8 mouse cellular contexts compared by ENCODE assay signal in the genomic region with DNA sequence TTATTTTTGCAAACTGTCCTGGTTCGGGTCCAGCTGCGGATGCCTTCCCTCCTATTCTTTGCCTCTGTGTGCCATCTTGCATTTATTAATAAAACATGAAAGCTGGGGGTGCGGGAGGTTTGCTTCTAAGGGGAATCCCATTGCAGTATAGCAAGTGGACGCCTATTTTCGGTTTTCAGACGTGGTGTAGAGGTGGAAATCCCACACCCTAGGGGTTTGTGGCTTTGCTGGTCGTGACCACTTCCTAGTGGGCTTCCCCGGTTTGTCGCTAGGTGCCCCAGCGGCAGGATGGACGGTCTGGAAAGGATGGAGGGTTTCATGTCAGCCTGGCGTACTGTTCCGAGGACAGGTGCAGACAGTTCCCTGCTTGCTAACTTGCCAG. TPM values are rescaled to one million over a fixed set of nuclear protein-coding genes. Genes with fewer than 3 reads are reported as not detected.
DNase-seq lines count a peak whose midpoint lies in the region; ATAC-seq lines count a peak whose summit lies in the region.

No protein-coding gene starts in this region.

- H3K9ac ChIP-seq in forebrain, embryonic 16.5 days (replicated peaks; ENCODE audit: low read depth, low read length): peak overlapping the region; percentile 92
- H3K9ac ChIP-seq in limb, embryonic 15.5 days: peak overlapping the region; percentile 75; the same call in 1 of the 2 replicates

- peak overlapping the region; percentile 37; the same call in 1 of the 2 replicates for H3K27ac ChIP-seq in forebrain, embryonic 16.5 days (ENCODE audit: low read length)
- H3K27ac ChIP-seq in limb, embryonic 15.5 days: no peak overlapping the region

- peaks cover 10% of the 10 kb centered on the region for H3K4me1 ChIP-seq in forebrain, embryonic 16.5 days (replicated peaks; ENCODE audit: control insufficient read depth, insufficient read depth, low read length)
- peaks cover 10% of the 10 kb centered on the region for H3K4me1 ChIP-seq in limb, embryonic 15.5 days

- peaks cover 5% of the 10 kb centered on the region for H3K27me3 ChIP-seq in forebrain, embryonic 16.5 days (replicated peaks; ENCODE audit: control insufficient read depth, insufficient read depth, low read length)
- peaks cover 38% of the 10 kb centered on the region for H3K27me3 ChIP-seq in limb, embryonic 15.5 days

- peak; percentile 83 for DNase-seq in cerebellum, adult 9-10 months
- no peak for DNase-seq in cerebellum, adult 11 months
- DNase-seq in ovary, postnatal 10 days (ENCODE audit: low spot score): peak; percentile 1
- DNase-seq in ovary, adult 18-20 months (ENCODE audit: low spot score): no peak
- no peak for DNase-seq in gastrocnemius, adult 18-20 months (ENCODE audit: low spot score)

- peak; percentile 24 for ATAC-seq in forebrain, embryonic 16.5 days
- no peak for ATAC-seq in limb, embryonic 15.5 days (ENCODE audit: insufficient number of reproducible peaks, low FRiP score, low TSS enrichment, low read depth)
- ATAC-seq in neutrophil, adult 5-6 weeks (ENCODE audit: extremely low read depth, insufficient number of reproducible peaks, low FRiP score, poor library complexity, severe bottlenecking): peak; percentile 56; the same call in 1 of the 2 replicates

- H3K9me3 ChIP-seq in forebrain, embryonic 16.5 days (ENCODE audit: control insufficient read depth, low read length): no peaks in the 10 kb centered on the region
- H3K9me3 ChIP-seq in limb, embryonic 15.5 days: no peaks in the 10 kb centered on the region

- peak overlapping the region; percentile 72 for H3K4me2 ChIP-seq in forebrain, embryonic 16.5 days (ENCODE audit: low read length)
- H3K4me2 ChIP-seq in limb, embryonic 15.5 days: peak overlapping the region; percentile 87

- peak overlapping the region; percentile 89 for H3K4me3 ChIP-seq in forebrain, embryonic 16.5 days (replicated peaks; ENCODE audit: low read length)
- H3K4me3 ChIP-seq in limb, embryonic 15.5 days: peak overlapping the region; percentile 72

- no peaks in the 10 kb centered on the region for H3K36me3 ChIP-seq in forebrain, embryonic 16.5 days (ENCODE audit: control insufficient read depth, insufficient read depth)
- H3K36me3 ChIP-seq in limb, embryonic 15.5 days: no peaks in the 10 kb centered on the region

- WGBS in forebrain, embryonic 16.5 days: 1% methylated on average over 13 of the region's 13 CpGs
- under 1% methylated on average over 13 of the region's 13 CpGs for WGBS in limb, embryonic 15.5 days

RNA-seq across cellular contexts. Expression of gene Tmem266, which starts 0.5 kb away (rescaled TPM):
- 2.1 and 3.0 TPM in 2 replicates for polyA plus RNA-seq in forebrain, embryonic 16.5 days (2015; fragmentation: Nextera tagmentation; extraction: Ambion mirVana)
- polyA plus RNA-seq in limb, embryonic 15.5 days (2015; fragmentation: Nextera tagmentation; extraction: Ambion mirVana): 0.65 and 0.90 TPM in 2 replicates
- total RNA-seq in neutrophil, adult 5-6 weeks (2017): 0.12 TPM in 1 of 2 replicates, not detected in the other
- total RNA-seq in gastrocnemius, adult 18-20 months (2021): 10 to 100 TPM in 1 of 2 experiments, 1 to 10 TPM in 1; 2.2 to 10.3 TPM

RNA-seq across cellular contexts. Expression of gene Nrg4, which starts 0.6 kb away (rescaled TPM):
- 0.98 and 1.6 TPM in 2 replicates for polyA plus RNA-seq in forebrain, embryonic 16.5 days (2015; fragmentation: Nextera tagmentation; extraction: Ambion mirVana)
- polyA plus RNA-seq in limb, embryonic 15.5 days (2015; fragmentation: Nextera tagmentation; extraction: Ambion mirVana): 1.9 and 2.1 TPM in 2 replicates
- 0.47 and 0.49 TPM in 2 replicates for total RNA-seq in neutrophil, adult 5-6 weeks (2017)
- 1 to 10 TPM; 1.2 to 1.8 TPM for total RNA-seq in gastrocnemius, adult 18-20 months (2021)

Comparison
In these comparisons a context has a peak if more than half of its experiments do, and no peak if none do; other contexts are left out.
1. DNase-seq: peak in cerebellum, adult 9-10 months (single experiment) and ovary, postnatal 10 days (single experiment); none in cerebellum, adult 11 months (single experiment), ovary, adult 18-20 months (single experiment) and gastrocnemius, adult 18-20 months (single experiment).